Mouse (Mus musculus) gastrocnemius, postnatal 10 days (tissue): ENCODE results near the gene Cacna1c. TPM values are rescaled to one million over a fixed set of nuclear protein-coding genes. Genes with fewer than 3 reads are reported as not detected.
"Not testable (repeated sequence)": the region's sequence is repeated elsewhere in the genome, so short reads cannot be mapped to it uniquely, and the experiment has no call there.

Experiments
- DNase-seq: peaks from one replicate; pipeline ENCODE4 v3.0.0; 2021; ENCODE audit warnings: mixed read lengths
- total RNA-seq, 2 experiments: library from RNA; stranded (reverse); gene quantifications; 2 replicates each; pipeline ENCODE4 v1.2.3; 2021

Cacna1c gene
- total RNA-seq, 2 experiments from 2014 or later = 5.2 to 7.3 TPM

DNA sequence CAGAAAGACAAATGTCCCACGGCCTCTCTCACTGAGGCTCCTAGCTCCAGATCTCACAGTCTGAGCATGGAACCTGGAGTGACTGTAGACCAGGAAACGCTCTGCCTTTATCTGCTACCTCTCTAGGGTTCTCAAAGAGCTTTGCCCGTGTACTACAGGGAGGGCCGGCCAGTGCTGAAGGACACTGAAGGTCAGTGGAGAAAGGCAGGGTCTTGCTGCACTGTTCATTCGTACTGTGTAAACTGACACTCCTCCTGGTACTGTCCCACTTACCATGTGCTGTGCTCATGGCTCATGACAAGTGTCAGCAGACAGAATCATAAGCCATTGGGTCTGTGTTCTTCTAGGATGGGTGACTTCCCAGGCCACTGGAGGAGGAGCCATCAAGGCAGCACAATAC, 17.2 kb upstream of the Cacna1c start:
- no peak for DNase-seq

DNA sequence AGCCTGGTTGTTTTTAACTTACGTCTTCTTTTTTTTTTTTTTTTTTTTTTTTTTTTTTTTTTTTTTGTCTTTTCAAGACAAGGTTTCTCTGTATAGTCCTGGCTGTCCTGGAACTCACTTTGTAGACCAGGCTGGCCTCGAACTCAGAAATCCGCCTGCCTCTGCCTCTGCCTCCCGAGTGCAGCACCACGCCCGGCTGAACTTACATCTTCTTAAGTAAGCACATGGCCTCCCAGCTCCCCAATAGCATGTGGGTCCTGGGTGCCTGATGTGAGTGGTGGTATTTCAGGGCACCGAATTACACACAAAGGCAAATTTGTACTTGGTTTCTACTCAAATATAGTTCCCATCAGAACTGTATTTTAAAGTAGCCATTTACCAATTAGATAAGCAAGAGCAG, 9.8 kb upstream of the Cacna1c start:
- DNase-seq = not testable (repeated sequence)

DNA sequence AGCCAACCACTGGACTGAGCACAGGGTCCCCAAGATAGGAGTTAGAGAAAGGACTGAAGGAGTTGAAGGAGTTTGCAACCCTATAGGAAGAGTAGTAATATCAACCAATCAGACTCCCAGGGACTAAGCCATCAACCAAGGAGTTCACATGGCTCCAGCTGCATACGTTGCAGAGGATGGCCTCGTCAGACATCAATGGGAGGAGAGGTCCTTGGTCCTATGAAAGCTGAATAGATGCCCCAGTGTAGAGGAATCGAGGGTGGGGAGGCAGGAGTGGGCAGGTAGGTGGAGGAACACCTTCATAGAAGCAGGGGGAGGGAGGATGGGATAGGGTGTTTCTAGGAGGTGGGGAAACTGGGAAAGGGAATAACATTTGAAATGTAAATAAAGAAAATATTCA, 8.7 kb upstream of the Cacna1c start:
- DNase-seq = no peak

DNA sequence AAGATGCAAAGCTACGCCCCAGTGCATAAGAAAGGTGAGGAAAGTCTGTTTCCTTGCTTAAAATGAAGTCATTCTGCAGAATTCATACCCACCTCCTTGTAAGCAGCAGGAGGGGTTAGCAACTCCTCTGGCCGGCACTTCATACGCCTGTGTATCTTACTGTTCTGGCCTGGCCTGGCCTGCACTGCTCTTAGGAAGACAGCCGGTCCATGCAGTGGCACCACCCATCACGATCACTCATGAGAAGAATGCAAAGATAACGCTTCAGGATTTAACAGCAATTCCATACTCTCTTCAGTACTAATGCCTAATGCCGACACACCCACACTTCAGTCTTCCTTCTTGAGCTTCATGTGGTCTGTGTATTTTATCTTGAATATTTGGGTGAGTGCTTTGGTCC, 8.1 kb upstream of the Cacna1c start:
- no peak for DNase-seq

DNA sequence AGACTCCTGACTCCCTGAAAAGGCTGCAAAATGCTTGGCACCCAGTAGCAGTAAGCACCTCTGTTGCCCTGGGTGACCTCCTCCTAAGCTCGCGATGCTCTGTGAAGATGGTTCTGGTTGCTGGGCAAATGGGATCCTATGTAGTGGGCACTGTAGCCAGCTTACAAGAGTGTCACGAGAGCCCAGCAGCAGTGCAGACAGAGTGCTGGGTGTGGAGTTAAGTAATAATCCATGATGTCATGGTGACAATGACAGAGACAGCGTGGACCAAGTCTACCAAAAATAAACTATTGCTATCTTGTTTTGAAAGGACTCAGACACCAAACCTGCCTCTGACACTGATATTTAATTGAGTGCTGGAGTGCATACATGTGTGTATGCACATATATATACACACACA, 5.4 kb upstream of the Cacna1c start:
- no peak for DNase-seq

DNA sequence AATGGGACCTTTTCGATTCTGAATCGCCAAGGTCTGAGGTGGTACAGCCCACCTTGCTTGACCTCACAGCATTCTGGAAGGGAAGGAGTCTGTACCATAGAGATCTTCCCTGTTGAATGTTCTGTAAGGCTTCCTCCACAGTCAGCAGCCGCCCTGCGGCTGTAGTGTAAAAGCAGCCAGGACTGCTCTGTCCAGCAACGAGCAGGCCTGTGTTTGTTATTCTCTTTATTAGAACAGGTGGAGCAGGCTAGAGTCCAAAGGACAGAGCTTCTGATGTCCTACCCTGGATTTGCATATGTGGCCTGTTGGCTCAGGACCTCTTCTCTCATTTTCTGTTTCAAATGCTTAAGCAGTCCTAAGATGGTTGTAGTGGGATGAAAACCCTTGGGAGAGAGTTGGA, 4.1 kb upstream of the Cacna1c start:
- no peak for DNase-seq

DNA sequence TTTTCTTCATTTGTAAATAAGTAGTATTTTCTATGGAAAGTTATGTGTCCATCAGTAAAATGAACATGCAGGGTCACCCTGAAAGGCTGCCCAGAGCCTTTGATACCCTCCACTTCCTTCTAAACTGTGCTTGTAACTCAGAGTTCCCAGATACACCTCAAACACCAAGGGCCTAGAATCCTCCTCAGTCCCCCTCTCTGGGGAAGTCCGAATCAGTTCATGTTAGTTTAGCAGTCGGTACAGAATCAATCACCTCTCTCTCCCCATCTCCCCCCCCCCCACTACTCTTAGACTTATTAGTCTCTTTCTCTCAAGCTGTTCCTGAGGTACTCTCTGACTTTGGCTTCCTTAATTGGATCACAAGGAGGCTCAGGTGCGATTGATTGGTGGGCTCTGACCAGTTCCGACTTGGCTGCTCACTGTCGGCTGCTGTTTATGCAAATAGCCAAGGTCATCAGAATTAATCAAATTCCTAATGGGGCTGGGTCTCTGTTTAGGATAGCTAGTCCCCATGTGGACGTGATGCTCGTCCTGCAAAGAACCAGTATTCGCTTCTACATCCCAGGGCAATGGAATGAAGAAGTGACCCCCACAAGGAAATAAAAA, 3.2 kb upstream of the Cacna1c start:
- DNase-seq = no peak

DNA sequence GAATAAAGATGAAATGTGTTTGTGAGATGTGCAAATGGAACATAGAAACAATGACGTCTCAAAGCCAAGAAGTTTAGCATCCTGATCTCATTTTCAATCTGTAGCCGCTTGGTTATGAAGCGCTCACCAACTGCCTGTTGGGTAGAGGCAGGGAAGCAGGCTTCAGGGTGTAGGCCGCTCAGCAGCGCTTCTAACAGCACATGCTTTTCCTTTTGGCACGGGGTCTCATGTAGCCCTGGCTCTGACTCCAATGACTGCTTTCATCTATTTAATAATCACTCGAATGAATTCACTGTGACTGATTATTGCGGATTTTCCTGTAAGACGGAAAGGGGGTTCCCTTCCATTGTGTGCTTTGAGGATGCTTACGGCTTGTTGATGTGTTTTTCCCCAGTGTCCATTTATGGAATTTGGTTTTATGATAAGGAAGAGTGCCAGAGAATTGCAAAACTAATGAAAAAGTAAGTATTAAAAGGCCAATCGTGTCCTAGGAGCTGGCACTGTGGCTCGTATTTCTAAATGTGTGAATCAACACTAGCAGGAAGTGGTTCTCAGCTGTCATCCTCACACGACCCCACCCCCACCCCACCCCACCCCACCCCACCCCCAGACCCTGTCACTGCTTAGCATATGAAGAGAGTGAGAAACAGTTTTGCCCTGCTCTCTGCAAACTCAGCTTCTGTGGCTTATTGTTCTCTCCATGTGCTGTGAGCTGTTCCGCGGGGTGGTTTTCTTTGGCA, 2.5 kb upstream of the Cacna1c start:
- no peak for DNase-seq

DNA sequence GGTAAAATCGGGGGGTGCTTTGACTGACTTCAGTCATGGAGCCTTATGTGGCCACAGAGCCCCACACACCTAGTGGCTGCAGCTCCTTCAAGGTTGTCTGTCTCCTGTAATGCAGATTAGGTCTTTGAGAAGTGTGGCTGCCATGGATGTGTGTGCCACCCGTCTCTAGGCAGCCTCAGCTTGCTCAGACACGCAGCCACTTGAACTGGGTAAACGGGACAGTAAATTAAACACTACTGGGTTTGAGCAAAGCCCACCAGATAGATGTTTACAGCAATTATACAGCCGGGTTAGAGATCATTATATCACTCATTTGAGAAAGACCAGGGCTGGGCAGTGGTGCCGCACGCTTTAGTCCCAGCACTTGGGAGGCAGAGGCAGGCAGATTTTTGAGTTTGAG, 1.6 kb downstream of the Cacna1c start:
- no peak for DNase-seq

DNA sequence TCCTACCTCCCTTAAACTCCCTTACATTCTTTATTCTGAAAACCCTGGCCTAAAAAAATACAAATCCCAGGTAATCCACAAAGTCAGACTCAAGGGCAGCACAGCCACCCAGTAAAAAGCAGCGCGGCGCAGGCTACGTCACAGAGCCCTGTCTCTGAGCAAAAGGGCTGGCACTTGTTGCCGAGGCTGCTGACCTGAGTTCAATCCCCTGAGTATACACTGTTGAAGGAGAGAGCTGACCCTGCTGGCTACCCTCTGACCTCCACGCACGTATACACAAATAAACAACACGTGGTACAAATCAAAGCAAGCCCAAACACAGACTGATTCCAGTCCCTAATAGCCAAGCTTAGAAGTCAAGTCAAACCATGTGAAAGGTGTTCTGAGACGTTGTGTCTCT, 2.1 kb downstream of the Cacna1c start:
- DNase-seq = no peak

DNA sequence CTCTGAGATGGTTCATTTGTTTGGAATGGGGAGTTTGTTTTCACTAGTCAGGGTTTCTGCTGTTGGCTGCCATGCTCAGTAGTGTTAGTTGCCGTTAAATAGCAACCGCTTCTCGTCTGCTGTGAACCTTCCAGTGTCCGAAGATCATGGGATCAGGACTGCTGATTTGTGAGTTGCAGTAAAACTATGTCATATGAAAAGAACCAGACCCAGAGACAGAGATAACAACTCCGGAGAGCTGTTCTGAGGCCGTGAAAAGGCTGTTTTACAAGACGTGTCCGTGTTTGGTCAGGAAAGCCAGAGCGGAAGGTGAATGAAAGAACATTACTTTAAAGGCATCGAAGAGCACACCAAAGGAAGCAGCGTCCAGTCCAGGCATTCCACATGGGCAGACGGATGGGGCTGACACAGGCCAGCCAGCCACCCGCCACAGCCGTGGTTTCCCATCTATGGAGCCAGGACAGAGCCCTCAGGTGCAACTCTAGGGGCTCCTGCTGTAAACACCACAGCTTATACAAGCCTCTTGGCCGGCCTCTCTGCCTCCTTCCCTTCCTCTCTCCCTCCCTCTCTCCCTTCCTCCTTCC, 2.6 kb downstream of the Cacna1c start:
- no peak for DNase-seq

DNA sequence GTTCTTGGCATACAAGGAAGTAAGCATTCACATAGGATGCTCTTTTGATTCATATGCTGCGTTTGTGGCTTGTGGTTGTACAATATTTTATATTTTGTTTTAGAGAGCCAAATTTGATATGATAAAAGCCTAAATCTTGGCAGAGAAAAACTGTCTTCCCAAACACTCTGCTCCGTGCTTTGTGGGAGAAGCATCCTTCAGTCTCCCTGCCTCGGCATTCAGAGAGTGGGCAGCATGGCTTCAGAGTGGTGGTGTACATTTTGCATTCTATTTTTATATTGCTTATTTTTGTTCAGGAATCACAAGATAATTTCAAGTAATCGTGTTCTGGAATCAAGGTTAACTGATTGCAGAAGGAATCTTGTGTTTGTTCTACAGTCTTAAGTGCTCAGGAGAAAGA, 4.7 kb downstream of the Cacna1c start:
- no peak for DNase-seq

DNA sequence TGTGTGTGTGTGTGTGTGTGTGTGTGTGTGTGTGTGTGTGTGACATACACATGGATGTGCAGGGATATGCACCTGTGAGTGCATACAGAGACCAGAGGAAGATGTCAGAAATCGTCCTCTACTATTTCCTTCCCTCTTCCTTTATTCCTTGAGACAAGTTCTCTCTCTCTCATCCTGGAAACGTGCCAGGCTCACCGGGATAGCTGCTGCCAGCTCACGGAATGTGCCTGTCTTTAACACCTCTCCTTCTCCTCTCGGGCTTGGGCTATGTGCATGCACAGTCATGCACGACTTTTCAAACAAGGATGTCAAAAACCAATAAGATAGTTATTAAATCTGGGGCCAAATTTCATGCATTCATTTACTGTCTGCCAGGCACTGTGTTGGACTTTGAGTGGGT, 8.6 kb downstream of the Cacna1c start:
- DNase-seq = no peak

DNA sequence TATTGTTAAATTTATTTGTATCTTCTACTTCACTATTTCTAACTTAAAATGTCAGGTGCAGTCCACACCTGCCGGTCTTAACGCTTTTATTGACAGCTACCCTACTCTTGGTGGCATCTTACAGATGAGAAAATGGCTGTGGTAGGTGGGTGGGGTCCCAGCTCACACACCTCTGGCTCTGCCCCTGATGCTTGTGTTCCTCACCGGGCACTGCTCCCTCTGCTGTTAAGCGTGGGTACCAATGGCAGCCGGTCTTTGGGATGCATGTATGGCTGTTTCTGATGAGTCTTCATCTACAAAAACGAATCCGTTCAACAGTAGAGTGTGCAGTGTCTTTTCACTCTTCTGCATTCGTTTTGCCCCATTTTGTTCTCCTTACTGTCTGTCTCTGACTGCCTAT, 9.6 kb downstream of the Cacna1c start:
- DNase-seq = no peak

DNA sequence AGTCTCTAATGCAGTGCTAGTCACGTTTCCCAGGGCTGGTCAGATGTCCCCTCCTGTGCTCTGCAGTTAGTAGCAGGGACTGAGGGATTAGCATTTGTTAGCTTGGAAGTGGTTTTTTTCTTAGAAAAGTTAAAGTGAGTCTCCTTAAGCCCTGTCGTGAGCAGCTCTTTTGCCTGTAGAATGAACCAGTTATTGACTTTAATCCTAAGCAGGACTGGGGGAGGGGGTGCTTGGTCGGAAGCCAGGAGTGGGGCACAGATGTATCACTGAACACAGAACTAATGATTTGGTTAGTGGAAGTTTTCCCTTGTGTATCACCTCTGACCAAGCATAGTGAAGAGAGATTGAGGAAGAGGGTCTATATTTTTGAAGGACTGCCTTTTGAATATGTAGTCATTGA, 12.4 kb downstream of the Cacna1c start:
- DNase-seq = no peak

DNA sequence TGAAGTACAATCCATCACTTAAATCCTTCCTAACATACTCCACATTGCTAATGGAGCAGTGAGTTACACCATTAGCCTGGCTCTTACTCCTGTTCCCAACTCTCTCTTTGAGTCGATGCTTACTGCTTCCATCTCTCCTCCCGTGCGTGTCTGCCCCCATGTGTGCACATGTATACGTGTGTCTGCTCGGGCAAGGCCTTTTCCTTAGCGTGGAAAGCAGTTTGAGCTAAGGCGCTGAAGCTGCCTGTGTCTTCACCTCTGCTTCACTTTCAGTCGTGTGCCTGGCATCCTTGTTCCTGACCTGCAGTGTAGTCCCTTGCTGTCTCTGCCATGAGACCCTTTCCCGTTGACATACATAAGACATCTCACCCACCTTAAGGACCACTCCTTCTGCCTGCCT, 14.0 kb downstream of the Cacna1c start:
- no peak for DNase-seq

DNA sequence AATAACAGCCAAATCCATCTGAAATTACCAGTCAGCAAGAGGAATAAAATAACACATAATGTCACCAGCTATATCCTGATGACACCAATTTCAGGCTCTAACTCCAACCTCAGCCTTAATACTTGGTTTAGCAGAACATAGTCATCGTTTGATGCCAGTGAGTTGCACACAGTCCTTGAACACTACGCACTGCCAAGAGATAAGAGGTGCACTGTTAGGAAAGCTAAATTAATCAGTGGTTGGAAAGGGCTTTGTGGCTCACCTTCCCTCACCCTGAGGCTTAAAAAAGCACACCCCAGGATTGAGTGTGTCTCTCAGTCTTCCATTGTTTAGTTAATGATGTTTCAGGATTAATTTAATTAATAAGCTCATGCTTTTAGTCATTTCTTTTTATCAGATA, 16.0 kb downstream of the Cacna1c start:
- no peak for DNase-seq

DNA sequence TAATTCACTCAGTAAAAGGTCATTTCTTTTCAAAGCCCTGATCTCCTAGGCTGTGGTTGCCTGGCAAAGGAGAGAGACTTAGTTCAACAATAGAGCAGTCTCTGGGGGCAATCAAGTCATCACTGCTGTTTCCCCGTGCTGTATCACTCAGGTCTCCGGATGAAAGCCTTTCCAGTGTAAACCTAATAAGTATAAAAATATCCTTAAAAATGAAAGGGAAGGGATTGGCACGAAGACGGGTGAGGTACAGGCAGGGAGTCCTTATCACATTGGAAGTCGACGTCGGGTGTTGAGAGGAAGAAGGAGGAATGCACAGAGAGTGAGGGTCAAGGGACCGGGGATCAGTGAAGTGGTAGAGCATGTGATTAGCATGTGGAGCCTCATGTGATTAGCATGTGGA, 19.1 kb downstream of the Cacna1c start:
- no peak for DNase-seq

DNA sequence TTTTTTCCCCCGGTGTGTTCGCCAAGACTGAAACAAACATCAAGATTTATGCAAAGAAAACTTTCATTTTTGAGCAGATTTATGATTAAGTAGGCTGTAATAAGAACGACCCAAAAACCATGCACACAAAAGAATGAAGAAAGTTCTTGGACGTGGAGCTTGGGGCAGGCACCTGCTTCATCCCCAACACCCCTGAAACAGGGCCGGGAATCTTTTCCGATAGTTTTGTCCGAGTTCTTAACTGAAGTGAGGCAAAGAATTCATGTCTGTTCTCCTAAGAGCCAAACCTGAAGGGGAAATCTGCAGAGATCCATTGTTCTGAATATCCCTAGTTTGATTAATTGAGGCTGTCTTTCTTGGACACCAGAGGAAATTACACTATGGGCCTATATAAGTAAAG, 20.1 kb downstream of the Cacna1c start:
- DNase-seq = no peak

DNA sequence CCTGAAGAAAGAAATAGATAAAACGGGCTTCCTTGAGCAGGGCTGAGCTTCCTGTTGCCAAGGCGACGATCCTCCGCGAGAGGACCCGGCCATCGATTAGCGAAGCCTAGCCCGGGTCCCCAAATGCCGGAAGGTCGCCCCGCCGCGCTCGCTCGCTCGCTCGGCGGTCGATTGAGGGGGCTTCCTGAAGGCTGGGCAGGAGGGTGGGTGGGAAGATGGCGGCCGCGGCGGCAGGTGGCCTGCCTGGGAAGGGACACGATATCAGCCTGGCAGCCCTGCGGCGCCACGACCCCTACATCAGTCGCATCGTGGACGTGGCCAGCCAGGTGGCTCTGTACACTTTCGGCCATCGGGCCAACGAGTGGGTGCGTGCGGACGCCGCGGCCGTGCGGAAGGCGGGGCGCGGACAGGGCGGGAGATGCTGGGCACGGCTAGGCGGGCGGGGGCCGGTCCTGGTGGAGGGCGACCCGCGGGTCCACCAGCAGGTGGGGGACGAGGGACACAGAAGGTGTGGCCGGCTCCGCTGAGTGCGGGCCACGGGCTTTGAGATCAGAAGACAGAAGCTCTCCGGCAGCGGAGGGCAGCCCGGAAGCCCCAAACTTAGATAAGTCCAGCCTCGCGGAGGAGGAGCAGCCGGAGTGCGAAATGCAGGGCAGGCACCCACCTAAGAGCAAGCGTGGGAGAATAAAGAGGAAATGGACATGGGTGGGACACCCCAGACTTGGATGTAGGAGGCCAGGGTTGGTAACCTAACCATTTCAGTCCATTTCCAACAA, 21.0 kb downstream of the Cacna1c start, which contains the start of gene Dcp1b:
Gene Dcp1b, plus strand, starts transcription at position 176 of the 776 bp plus-strand sequence.
- peak; percentile 86 for DNase-seq

DNA sequence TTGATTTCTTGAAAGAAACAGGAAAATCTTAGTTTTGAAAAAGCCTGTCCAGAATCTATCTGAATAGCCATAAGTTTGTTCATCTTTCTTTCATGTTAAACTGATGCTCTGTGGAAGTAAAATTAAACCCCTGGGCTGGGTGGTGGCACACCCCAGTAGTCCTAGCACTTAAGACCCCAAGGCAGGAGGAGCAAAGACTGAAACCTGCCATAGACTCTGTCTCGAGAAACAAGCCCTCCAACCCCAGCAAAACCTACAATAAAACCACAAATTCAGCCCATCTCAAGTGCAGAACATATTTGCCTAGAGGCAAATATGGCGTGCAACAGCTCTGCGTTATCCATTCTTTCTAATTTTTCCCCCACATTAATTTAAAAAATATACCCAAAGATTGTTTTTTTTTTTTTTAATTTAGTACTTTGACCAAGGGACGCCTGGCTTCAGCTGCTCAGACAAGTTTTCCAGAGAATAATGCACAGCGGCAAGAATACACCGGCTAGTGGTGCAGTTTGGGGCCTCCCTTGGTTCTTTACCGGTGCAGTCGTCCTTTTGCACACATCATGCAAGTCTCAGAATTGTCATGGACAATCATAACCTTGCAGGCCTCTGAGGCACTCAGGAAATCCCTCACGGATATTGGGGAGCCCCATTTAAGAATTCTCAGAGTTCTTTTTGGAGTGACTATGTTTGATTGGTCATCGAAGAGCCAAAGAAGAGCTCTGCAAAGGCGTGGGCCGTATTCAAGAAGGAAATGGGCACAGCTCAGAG, 21.7 kb downstream of the Cacna1c start:
- no peak for DNase-seq

DNA sequence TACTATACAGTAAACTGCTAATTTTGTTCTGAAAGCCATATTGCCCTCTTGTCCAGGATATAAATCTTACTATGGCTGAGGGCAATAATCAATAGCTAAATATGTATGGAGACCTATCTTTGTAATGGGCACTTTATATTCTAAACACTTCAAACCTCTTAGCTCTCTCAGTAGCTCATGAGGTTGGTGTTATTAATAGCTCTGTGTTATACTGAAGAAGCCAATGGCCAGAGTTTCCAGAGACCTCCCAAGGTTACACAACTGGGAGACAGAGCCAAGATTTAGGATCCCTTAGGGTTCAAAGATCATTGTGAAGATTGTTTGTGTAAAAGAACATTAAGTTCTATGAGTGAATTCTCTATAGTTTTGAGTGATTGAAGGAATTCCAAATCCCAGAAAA, 30.5 kb downstream of the Cacna1c start:
- no peak for DNase-seq
